Mouse (Mus musculus) cerebellum, adult 8-10 months (tissue): ENCODE measurements at regions not wholly inside any gene's neighbourhood (a gene's known extent, or its start where the extent isn't known, plus 50 kb on each side); places are given as distances from the start of the nearest gene placed in this dataset.
A peak's percentile ranks its signal among the peaks of the same experiment; 100 is the strongest.

Experiments used
- DNase-seq: peaks from one replicate; pipeline ENCODE4 v3.0.0; 2022

DNA sequence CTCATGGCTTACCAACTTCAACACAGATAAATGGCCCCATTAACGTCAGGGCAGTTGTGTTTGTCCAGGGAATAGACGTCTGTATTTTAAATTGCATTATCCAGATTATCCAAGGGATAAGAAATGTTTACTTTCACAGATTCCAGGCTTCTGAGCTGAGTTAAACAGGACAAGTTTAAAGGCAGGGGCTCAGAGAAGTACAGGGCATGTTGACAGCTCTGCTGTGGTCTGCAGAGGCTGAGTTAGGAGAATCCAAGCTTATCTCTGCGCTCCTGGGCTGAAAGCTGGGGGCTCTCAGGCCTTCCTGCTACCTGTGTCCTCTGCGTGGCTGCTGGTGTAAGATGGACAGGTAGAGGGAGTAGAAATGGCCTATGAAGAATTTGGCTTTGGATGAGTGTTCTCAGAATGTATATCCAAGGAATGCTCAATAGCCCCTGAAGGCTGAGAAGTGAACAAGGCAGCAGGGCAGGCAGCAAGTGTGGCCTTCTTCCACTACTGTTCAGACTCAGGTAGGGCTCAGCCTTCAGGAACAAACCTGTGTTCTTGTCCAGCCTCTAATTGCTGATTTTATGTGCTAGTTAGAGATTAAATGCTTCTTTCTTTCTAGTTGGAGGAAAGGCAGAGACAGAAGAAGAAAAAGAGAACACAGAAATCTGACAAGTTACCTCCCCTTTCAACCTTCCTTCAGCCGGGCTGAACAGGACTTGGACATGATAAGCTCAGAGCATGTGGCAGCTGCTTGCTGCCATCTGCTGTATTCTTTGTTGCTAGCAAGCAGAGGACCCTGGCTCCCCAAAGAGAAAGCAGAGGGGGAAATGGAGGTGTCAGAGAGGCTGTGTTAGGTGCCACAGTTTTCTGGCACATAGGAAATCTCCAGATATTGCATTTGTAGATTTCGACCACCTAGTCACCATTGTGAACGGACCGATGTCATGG is 77.9 kb upstream of the Grem2 start:
- DNase-seq = peak; percentile 4

DNA sequence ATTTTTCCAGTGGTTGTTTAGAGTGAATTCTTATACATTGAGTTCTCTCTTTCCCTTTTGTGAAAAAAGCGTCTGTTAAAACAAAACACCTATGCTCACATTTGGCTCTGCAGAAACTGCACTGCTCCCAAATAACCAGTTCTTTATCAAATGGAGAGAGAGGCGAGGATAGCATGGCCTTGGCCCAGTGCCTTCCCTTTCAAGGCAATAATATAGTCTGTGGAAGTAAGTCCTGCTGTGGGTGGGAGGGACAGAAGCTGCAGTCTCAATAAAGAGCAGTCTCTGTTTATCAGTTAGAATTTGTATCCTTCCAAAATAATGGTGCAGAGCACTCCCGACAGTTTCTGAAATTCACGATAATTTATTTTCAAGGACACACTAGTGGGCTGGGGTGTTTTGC is 70.9 kb upstream of the Grem2 start:
- no peak for DNase-seq

DNA sequence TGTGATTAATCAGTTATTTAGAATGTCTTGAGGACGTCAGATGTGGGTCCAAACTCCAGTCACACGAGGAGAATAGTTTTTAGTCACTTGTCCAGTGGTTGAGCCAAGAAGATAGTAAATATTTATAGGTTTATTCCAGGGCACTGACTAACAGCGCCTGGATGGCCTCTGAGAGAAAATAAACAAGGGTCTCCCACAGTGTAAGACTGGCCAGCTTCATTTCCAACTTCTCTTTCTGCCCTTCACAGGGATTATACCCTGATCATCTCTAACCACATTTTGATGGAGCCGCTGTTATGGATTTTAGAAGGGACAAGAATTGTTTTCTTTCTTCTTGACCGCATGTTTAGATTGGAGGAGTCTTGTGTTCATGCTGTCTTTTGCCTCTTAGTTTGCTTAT is 67.0 kb upstream of the Grem2 start:
- no peak for DNase-seq

DNA sequence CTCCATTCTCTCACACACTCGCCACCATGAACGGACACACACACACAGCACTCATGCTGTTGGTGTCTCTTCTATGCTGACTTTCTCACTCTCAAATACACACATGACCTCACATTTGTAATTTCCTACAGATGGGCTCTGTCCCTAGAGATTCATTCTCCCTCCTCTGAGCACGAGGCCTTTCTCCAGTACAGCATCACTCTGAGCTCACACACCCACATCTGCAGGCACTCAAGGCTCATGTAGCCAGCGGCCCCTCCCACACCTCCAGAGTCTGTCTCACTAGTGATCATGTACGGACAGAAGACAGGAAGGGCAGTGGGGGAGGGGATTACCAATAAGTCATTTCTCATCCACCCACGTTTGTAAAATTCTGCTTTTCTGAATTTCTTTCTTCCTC is 50.3 kb upstream of the Grem2 start:
- no peak for DNase-seq
